Comparison of ENCODE assay signal across 8 mouse cellular contexts in the genomic region with DNA sequence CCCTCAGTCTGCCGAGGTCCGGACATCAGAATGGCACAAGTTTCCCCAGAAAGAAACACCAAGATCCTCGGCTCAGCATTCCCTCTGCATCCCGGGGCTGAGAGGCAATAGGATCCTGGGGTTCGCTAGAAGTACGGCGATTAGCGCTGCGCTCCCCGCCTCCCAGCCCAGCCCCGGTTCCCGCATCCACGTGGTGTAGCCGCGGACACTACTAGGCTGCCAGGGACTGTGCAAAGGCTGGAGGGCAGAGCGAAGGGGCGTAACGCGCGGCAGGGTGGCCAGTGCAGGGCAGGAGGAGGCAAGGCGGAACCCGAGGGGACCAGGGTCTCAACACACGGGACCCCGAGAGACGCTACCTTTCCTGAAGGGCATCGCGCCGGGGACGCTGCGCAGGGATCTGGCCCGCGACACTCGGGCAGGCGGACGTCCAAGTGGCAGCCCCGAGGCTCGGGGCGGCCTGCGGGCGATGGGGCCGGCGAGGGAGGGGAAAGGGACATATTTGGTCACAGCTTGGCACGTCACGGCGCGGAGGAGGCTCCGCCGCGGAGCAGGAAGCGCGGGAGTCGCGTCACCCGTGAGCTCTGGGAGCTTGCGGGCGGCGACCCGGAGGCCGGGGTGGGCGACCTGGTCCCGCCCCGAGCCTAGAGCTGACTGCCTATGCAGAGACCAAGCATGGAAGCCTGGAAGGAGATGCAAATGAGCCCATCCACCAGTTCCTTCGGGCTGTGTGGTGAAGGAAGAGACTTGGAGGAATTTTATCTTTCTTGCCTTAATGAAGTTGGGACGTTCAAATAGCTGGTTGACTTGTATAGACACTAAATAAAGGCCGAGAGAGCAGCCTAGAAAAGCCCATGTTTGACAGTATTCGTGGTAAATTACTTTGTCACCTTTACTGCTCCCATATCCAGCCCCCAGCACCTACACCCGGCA. TPM values are rescaled to one million over a fixed set of nuclear protein-coding genes. Genes with fewer than 3 reads are reported as not detected.
A peak's percentile ranks its signal among the peaks of the same experiment; 100 is the strongest.
DNase-seq lines count a peak whose midpoint lies in the region; ATAC-seq lines count a peak whose summit lies in the region.

TSS of gene Pfkfb3 (minus strand) at position 607 of the 930 bp plus-strand sequence.

- whole genome bisulfite sequencing in hindbrain, embryonic 14.5 days: 2% methylated on average over 67 of the region's 67 CpGs

- H3K27ac ChIP-seq in hindbrain, embryonic 14.5 days: no peak within 1 kb of the TSS

- peak; percentile 80 for ATAC-seq in hindbrain, embryonic 14.5 days (ENCODE audit: low FRiP score)

- no peaks in the 10 kb centered on the region for H3K36me3 ChIP-seq in hindbrain, embryonic 14.5 days (replicated peaks; ENCODE audit: control insufficient read depth, insufficient read depth)

- peak within 1 kb of the TSS; percentile 57 for H3K9ac ChIP-seq in hindbrain, embryonic 14.5 days

- H3K4me1 ChIP-seq in hindbrain, embryonic 14.5 days (replicated peaks; ENCODE audit: control insufficient read depth, insufficient read depth, low read length): no peaks in the 10 kb centered on the region; the same call in 1 of the 2 replicates

- peak within 1 kb of the TSS; percentile 95 for H3K4me2 ChIP-seq in hindbrain, embryonic 14.5 days (replicated peaks)

- H3K4me3 ChIP-seq in hindbrain, embryonic 14.5 days (replicated peaks; ENCODE audit: low read length): peak within 1 kb of the TSS; percentile 51

- H3K27me3 ChIP-seq in hindbrain, embryonic 14.5 days (ENCODE audit: control insufficient read depth, insufficient read depth, low read length): peaks cover 27% of the 10 kb centered on the region

- peak; percentile 48 for DNase-seq in MEL-GATA-1-ER (ENCODE audit: extremely low read depth, low read depth)
- DNase-seq in cerebellum, postnatal 14 days: peak; percentile 70 to 71
- peak; percentile 73 for DNase-seq in gastrocnemius, adult 18-20 months (ENCODE audit: low spot score)
- peak; percentile 51 for DNase-seq in hindbrain, embryonic 14.5 days (ENCODE audit: low spot score)
- peak; percentile 37 to 44 for DNase-seq in layer of hippocampus, postnatal 25 days (ENCODE audit: extremely low spot score in 1 of 2, low spot score in 1 of 2)
- DNase-seq in lung, postnatal 14 days: peak; percentile 82
- DNase-seq in ovary, postnatal 14 days (ENCODE audit: low spot score): peak; percentile 46
- peak; percentile 83 for DNase-seq in thymus, postnatal 25 days

- H3K9me3 ChIP-seq in hindbrain, embryonic 14.5 days (ENCODE audit: control insufficient read depth, low read length): no peaks in the 10 kb centered on the region

RNA-seq across cellular contexts. Expression of gene Pfkfb3, which starts in this region (rescaled TPM):
- 100 to 1,000 TPM; 140 to 400 TPM for total RNA-seq in gastrocnemius, adult 18-20 months (2021)
- polyA plus RNA-seq in hindbrain, embryonic 14.5 days (2014; fragmentation: Nextera tagmentation; extraction: Ambion mirVana): 27.6 and 32.0 TPM in 2 replicates
- total RNA-seq in layer of hippocampus, postnatal 25 days (2021): 10 to 100 TPM; 31.2 to 34.8 TPM
